Mouse (Mus musculus): ENCODE results near the gene Tmem251.

Tmem251 gene

GRCm38 (mm10) chr12:102756304-102756703 lies 12.7 kb downstream of the Tmem251 start:
- peak; percentile 49 for DNase-seq (ENCODE audit: low read depth, low spot score)

DNA sequence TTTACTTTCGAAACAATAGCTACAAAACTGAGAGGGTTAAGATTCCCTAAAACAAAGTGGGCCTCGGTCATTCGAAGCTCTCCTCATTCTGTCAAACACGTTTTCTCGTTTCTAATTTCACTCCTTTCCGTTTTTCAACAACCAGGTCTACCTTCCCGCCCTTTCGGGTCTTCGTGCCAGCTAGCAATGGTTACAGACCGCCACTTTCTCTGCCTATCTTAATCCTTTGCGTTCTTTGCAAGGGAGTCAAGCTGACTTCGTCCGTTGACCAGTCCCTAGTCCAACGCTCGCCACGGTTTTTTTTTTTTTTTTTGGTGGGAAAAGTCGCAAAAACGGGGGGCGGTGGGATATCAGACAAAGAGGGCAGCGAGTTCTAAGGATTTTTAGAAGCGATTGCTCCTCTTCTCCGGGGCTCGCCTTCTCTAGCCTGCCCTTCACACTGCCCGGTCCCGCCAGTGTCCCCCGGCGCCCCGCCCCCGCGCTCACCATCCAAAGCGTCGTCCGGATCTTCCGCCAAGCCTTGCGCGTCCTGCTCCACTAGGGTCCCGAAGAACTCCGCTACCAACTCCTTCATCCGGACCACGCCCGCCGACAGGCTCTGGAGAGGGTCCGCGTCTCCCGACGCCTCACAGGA lies 13.6 kb downstream of the Tmem251 start:
- DNase-seq (ENCODE audit: low read depth, low spot score): no peak

DNA sequence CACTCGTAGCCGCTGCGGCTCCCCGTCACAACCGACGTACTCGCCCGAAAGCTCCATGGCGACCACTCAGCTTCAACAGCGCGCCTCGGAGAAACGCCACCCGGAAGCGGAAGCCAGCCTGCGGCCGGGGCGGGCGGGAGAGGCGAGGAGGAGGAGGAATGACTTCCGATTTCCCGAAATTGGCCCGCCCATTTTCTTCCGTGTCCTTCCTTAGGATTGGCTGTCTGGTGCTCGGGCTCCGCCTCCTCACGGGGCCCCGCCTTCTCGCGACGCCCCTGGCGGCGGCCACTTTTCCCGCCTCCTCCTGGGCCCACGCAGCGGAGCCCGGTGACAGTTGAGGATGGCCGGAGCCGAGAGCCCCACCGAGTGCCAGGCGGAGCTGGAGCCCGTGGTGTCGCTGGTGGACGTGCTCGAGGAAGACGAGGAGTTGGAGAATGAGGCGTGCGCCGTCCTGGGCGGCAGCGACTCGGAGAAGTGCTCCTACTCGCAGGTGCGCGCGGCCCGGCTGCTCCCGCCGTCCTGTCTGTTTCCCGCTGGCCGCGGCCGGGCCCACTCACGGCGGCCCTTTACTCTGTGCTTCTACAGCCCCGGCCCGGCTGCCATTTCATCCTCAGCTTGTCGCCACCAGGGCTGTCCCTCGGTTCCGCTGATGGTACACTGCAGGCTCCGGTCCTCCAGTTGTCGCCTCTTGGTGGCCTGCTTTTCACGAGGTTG lies 14.3 kb downstream of the Tmem251 start, which contains the start of the genes Gm28051, Gon7 and Ubr7:
Gene Gm28051, minus strand, starts transcription at position 77 of the 714 bp plus-strand sequence.
Gene Gon7, minus strand, starts transcription at position 115 of the 714 bp plus-strand sequence.
Gene Ubr7, plus strand, starts transcription at position 279 of the 714 bp plus-strand sequence.
- peak; percentile 96 for DNase-seq (ENCODE audit: low read depth, low spot score)

GRCm38 (mm10) chr12:102758403-102758756 lies 14.8 kb downstream of the Tmem251 start, which contains the start of gene Gm20604:
Gm20604 (minus strand) TSS chr12:102758672.
- no peak for DNase-seq (ENCODE audit: low read depth, low spot score)

GRCm38 (mm10) chr12:102758936-102759335 lies 15.4 kb downstream of the Tmem251 start:
- no peak for DNase-seq (ENCODE audit: low read depth, low spot score)

- DNase-seq (ENCODE audit: low read depth, low spot score): no peak
These were observed 18.1 kb downstream of the Tmem251 start for GRCm38 (mm10) chr12:102761668-102762067.

DNA sequence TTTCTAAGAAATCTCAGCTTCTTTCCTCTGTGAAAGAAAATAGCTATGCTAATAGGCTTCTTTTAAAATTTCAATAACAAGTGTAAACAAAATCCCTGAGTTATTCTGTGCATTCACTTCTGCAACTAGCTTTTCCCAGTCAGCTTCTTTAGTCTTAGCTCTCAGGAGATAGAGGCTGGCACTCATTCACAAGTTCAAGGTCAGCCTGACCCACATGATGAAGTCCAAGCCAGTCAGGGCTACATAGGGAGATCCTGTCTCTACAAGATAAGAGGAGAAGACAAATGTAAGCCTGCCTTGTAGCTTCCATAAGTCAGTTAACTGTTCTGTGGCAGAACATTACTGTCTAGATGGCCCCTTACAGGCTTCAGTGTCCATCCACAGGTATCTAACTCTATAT lies 20.1 kb downstream of the Tmem251 start:
- DNase-seq (ENCODE audit: low read depth, low spot score): no peak

GRCm38 (mm10) chr12:102769000-102769399 lies 25.4 kb downstream of the Tmem251 start:
- no peak for DNase-seq (ENCODE audit: low read depth, low spot score)

- DNase-seq (ENCODE audit: low read depth, low spot score): no peak
These were observed 28.0 kb downstream of the Tmem251 start for GRCm38 (mm10) chr12:102771601-102772000.

- no peak for DNase-seq (ENCODE audit: low read depth, low spot score)
These were observed 29.1 kb downstream of the Tmem251 start for GRCm38 (mm10) chr12:102772676-102773075.

DNA sequence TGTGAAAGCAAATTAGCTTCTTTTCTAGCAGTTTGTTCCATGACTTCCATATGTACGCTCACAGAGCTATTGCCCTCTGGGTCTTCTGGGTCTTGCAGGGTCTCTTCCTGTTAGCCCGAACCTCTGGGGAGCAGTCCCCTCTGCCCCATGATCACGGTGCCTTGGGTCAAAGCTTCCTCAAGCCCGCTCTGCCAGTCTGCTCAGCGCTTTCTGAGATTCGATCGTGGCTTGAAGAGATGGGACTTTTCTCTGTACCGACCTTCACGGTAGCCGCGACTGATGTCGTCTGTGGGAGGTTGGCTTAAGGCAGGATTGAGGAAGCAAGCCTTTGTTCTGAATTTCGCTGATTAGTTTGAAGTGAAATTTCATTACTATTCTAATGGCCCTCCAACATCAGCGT lies 32.5 kb downstream of the Tmem251 start:
- no peak for DNase-seq (ENCODE audit: low read depth, low spot score)

GRCm38 (mm10) chr12:102778151-102778550 lies 34.6 kb downstream of the Tmem251 start:
- no peak for DNase-seq (ENCODE audit: low read depth, low spot score)

GRCm38 (mm10) chr12:102779452-102779851 lies 35.9 kb downstream of the Tmem251 start:
- DNase-seq (ENCODE audit: low read depth, low spot score): no peak

DNA sequence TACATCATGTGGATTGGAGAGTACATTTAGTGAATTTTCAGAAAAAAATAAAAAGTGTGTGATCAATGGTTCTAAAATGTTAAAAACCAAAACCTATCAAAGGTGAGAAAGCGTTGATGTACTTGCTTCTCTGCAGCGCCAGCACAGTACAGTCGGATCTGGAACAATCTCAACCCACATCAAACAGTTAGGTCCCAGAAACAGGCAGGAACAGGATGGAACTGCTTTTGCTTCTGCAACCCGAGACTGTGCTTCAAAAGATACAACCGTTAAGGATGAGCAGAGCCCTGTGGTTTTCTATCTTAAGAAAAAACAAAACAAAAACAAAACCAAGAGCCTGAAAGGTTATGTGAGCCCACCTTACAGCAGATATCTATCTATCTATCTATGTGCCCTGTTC lies 39.3 kb downstream of the Tmem251 start:
- DNase-seq (ENCODE audit: low read depth, low spot score): no peak

- no peak for DNase-seq (ENCODE audit: low read depth, low spot score)
These were observed 41.5 kb downstream of the Tmem251 start for GRCm38 (mm10) chr12:102784899-102785592.

GRCm38 (mm10) chr12:102785593-102785985 lies 42.0 kb downstream of the Tmem251 start:
- no peak for DNase-seq (ENCODE audit: low read depth, low spot score)

GRCm38 (mm10) chr12:102787927-102788326 lies 44.4 kb downstream of the Tmem251 start:
- DNase-seq (ENCODE audit: low read depth, low spot score): no peak

All from c-Kit-negative CD71-positive TER-119-positive erythroid progenitor cells, embryonic 14.5 days (primary cell).